Mouse (Mus musculus) midbrain, embryonic 13.5 days (tissue): ENCODE measurements around the gene Lrrc28. TPM values are rescaled to one million over a fixed set of nuclear protein-coding genes. Genes with fewer than 3 reads are reported as not detected.
A peak's percentile ranks its signal among the peaks of the same experiment; 100 is the strongest.

Source experiments
- ATAC-seq: fragments of 200-750 bp; cut with Nextera tagmentation; 2 replicates; pipeline ENCODE4 v1.8.0; 2017; ENCODE audit warnings: mild to moderate bottlenecking, moderate TSS enrichment, moderate library complexity
- H3K27ac ChIP-seq: fragments of 300-500 bp; sonication (generic); 2 replicates; pipeline ENCODE4 v1.5.1; 2015; ENCODE audit warnings: inconsistent platforms, mild to moderate bottlenecking, moderate library complexity
- H3K27me3 ChIP-seq: fragments of 300-500 bp; sonication (generic); 2 replicates; pipeline ENCODE4 v1.6.1; 2015; ENCODE audit warnings: mild to moderate bottlenecking, inconsistent platforms
- H3K36me3 ChIP-seq: fragments of 300-500 bp; sonication (generic); 2 replicates; pipeline ENCODE4 v1.6.1; 2015; ENCODE audit warnings: mild to moderate bottlenecking, inconsistent platforms
- H3K4me1 ChIP-seq: fragments of 300-500 bp; sonication (generic); replicated peaks from 2 replicates; pipeline ENCODE4 v1.6.1; 2015; ENCODE audit warnings: inconsistent platforms
- H3K4me2 ChIP-seq: fragments of 300-500 bp; sonication (generic); replicated peaks from 2 replicates; pipeline ENCODE4 v1.6.1; 2015; ENCODE audit warnings: moderate library complexity, mild to moderate bottlenecking, inconsistent platforms
- H3K4me3 ChIP-seq: fragments of 300-500 bp; sonication (generic); replicated peaks from 2 replicates; pipeline ENCODE4 v1.5.1; 2015; ENCODE audit warnings: mild to moderate bottlenecking, inconsistent platforms
- H3K9ac ChIP-seq: fragments of 300-500 bp; sonication (generic); replicated peaks from 2 replicates; pipeline ENCODE4 v1.6.1; 2015; ENCODE audit warnings: mild to moderate bottlenecking, inconsistent platforms
- H3K9me3 ChIP-seq: fragments of 300-500 bp; sonication (generic); 2 replicates; pipeline ENCODE4 v1.6.1; 2016; ENCODE audit warnings: mild to moderate bottlenecking, inconsistent platforms
- WGBS: fragments of 180-500 bp; shearing (Covaris S2); methylation state at CpG from one replicate; pipeline ENCODE4 v1.1.7; 2015; 5-methylcytosine and 5-hydroxymethylcytosine counted together
- polyA plus RNA-seq: library from polyadenylated mRNA; unstranded; fragments of >200 nt; fragmentation: Nextera tagmentation; extraction: Ambion mirVana; gene quantifications from 2 replicates; pipeline ENCODE4 v1.2.1, GENCODE M21; 2015

Lrrc28 gene
- polyA plus RNA-seq, 1 experiment from 2014 or later, result 34.4 TPM

- no peak overlapping the region for H3K4me3 ChIP-seq
These were observed 145.6 kb downstream of the Lrrc28 start for GRCm38 (mm10) chr7:67499516-67499915.

GRCm38 (mm10) chr7:67493795-67494687 lies 151.0 kb downstream of the Lrrc28 start:
- H3K27ac ChIP-seq, result no peak overlapping the region
- peaks cover 4% of the 10 kb centered on the region; the same call in 1 of the 2 replicates for H3K4me1 ChIP-seq
- H3K36me3 ChIP-seq, result no peaks in the 10 kb centered on the region
- ATAC-seq, result no peak
- no peaks in the 10 kb centered on the region for H3K9me3 ChIP-seq
- H3K4me3 ChIP-seq, result no peak overlapping the region
- no peak overlapping the region for H3K4me2 ChIP-seq
- H3K9ac ChIP-seq, result no peak overlapping the region
- 70% methylated on average over 9 of the region's 9 CpGs for WGBS
- no peaks in the 10 kb centered on the region for H3K27me3 ChIP-seq

More at GRCm38 (mm10) chr7:67499516-67499915, 145.6 kb downstream of the Lrrc28 start:
- no peak for ATAC-seq
- WGBS, result 93% methylated on average over 7 of the region's 7 CpGs
- no peak overlapping the region for H3K9ac ChIP-seq
- H3K4me2 ChIP-seq, result no peak overlapping the region
- H3K36me3 ChIP-seq, result no peaks in the 10 kb centered on the region
- peaks cover 14% of the 10 kb centered on the region for H3K4me1 ChIP-seq
- no peaks in the 10 kb centered on the region for H3K9me3 ChIP-seq
- H3K27me3 ChIP-seq, result no peaks in the 10 kb centered on the region
- no peak overlapping the region for H3K27ac ChIP-seq

- no peak for ATAC-seq
- no peak overlapping the region for H3K4me3 ChIP-seq
- H3K27me3 ChIP-seq, result no peaks in the 10 kb centered on the region
- no peak overlapping the region for H3K9ac ChIP-seq
- WGBS, result 80% methylated on average over 10 of the region's 10 CpGs
- no peak overlapping the region for H3K4me2 ChIP-seq
- no peak overlapping the region for H3K27ac ChIP-seq
- no peaks in the 10 kb centered on the region for H3K4me1 ChIP-seq
- no peaks in the 10 kb centered on the region for H3K9me3 ChIP-seq
- no peaks in the 10 kb centered on the region for H3K36me3 ChIP-seq
These were observed 157.1 kb downstream of the Lrrc28 start for GRCm38 (mm10) chr7:67487889-67488411.

- H3K27ac ChIP-seq, result no peak overlapping the region
- no peaks in the 10 kb centered on the region for H3K36me3 ChIP-seq
- WGBS, result 87% methylated on average over 15 of the region's 15 CpGs
- H3K9ac ChIP-seq, result no peak overlapping the region
- H3K4me3 ChIP-seq, result no peak overlapping the region
- no peak for ATAC-seq
- H3K27me3 ChIP-seq, result no peaks in the 10 kb centered on the region
- no peaks in the 10 kb centered on the region for H3K9me3 ChIP-seq
- no peaks in the 10 kb centered on the region for H3K4me1 ChIP-seq
- H3K4me2 ChIP-seq, result no peak overlapping the region
These were observed 157.9 kb downstream of the Lrrc28 start for GRCm38 (mm10) chr7:67486925-67487760.

- WGBS, result 84% methylated on average over 5 of the region's 5 CpGs
- Histone ChIP-seq H3K9me3 (no peaks in the 10 kb centered on the region), H3K27me3 (no peaks in the 10 kb centered on the region), H3K9ac (no peak overlapping the region), H3K4me2 (no peak overlapping the region), H3K36me3 (no peaks in the 10 kb centered on the region), H3K4me3 (no peak overlapping the region), H3K4me1 (no peaks in the 10 kb centered on the region), H3K27ac (no peak overlapping the region)
- no peak for ATAC-seq
These were observed 158.7 kb downstream of the Lrrc28 start for GRCm38 (mm10) chr7:67486417-67486816.

GRCm38 (mm10) chr7:67483698-67484097 lies 161.4 kb downstream of the Lrrc28 start:
- ATAC-seq, result no peak

GRCm38 (mm10) chr7:67479576-67480413 lies 165.3 kb downstream of the Lrrc28 start:
- Histone ChIP-seq H3K4me1 (peaks cover 14% of the 10 kb centered on the region), H3K27ac (no peak overlapping the region), H3K36me3 (no peaks in the 10 kb centered on the region), H3K27me3 (no peaks in the 10 kb centered on the region), H3K9ac (no peak overlapping the region), H3K4me2 (no peak overlapping the region), H3K9me3 (no peaks in the 10 kb centered on the region), H3K4me3 (no peak overlapping the region)
- 87% methylated on average over 17 of the region's 17 CpGs for WGBS
- ATAC-seq, result no peak

More at GRCm38 (mm10) chr7:67483698-67484097, 161.4 kb downstream of the Lrrc28 start:
- no peaks in the 10 kb centered on the region for H3K9me3 ChIP-seq
- H3K36me3 ChIP-seq, result no peaks in the 10 kb centered on the region
- no peak overlapping the region for H3K4me2 ChIP-seq
- no peak overlapping the region for H3K4me3 ChIP-seq
- WGBS, result 92% methylated on average over 4 of the region's 4 CpGs
- no peak overlapping the region for H3K9ac ChIP-seq
- H3K4me1 ChIP-seq, result 0 out of 2 replicates have a peak, but pooled peaks cover 6% of the 10 kb centered on the region
- H3K27ac ChIP-seq, result no peak overlapping the region
- no peaks in the 10 kb centered on the region for H3K27me3 ChIP-seq

GRCm38 (mm10) chr7:67479168-67479567 lies 165.9 kb downstream of the Lrrc28 start:
- H3K4me2 ChIP-seq, result no peak overlapping the region
- peaks cover 14% of the 10 kb centered on the region for H3K4me1 ChIP-seq
- H3K4me3 ChIP-seq, result no peak overlapping the region
- H3K9ac ChIP-seq, result no peak overlapping the region
- ATAC-seq, result no peak
- H3K9me3 ChIP-seq, result no peaks in the 10 kb centered on the region
- no peaks in the 10 kb centered on the region for H3K27me3 ChIP-seq
- H3K36me3 ChIP-seq, result no peaks in the 10 kb centered on the region
- no peak overlapping the region for H3K27ac ChIP-seq
- 67% methylated on average over 5 of the region's 5 CpGs for WGBS

- 52% methylated on average over 9 of the region's 10 CpGs for WGBS
- H3K4me2 ChIP-seq, result no peak overlapping the region
- ATAC-seq, result peak; percentile 57
These were observed 167.1 kb downstream of the Lrrc28 start for GRCm38 (mm10) chr7:67477996-67478395.

GRCm38 (mm10) chr7:67471295-67471694 lies 173.8 kb downstream of the Lrrc28 start:
- no peak overlapping the region for H3K4me3 ChIP-seq
- no peak overlapping the region for H3K4me2 ChIP-seq
- H3K36me3 ChIP-seq, result no peaks in the 10 kb centered on the region
- peaks cover 5% of the 10 kb centered on the region; the same call in 1 of the 2 replicates for H3K27me3 ChIP-seq
- no peak overlapping the region for H3K27ac ChIP-seq
- ATAC-seq, result no peak
- no peak overlapping the region for H3K9ac ChIP-seq
- no peaks in the 10 kb centered on the region for H3K9me3 ChIP-seq
- WGBS, result 83% methylated on average over 11 of the region's 11 CpGs
- peaks cover 13% of the 10 kb centered on the region for H3K4me1 ChIP-seq

More at GRCm38 (mm10) chr7:67477996-67478395, 167.1 kb downstream of the Lrrc28 start:
- Histone ChIP-seq H3K27me3 (no peaks in the 10 kb centered on the region), H3K36me3 (no peaks in the 10 kb centered on the region), H3K27ac (no peak overlapping the region), H3K4me3 (no peak overlapping the region), H3K9ac (no peak overlapping the region), H3K4me1 (peaks cover 14% of the 10 kb centered on the region), H3K9me3 (no peaks in the 10 kb centered on the region)

- no peaks in the 10 kb centered on the region for H3K36me3 ChIP-seq
- WGBS, result 25% methylated on average over 7 of the region's 7 CpGs
- no peak overlapping the region for H3K4me3 ChIP-seq
- H3K27me3 ChIP-seq, result peaks cover 10% of the 10 kb centered on the region; the same call in 1 of the 2 replicates
- no peak overlapping the region for H3K9ac ChIP-seq
- peaks cover 13% of the 10 kb centered on the region for H3K4me1 ChIP-seq
- no peak overlapping the region for H3K4me2 ChIP-seq
- H3K27ac ChIP-seq, result peak overlapping the region; percentile 59
- peak; percentile 77 for ATAC-seq
- H3K9me3 ChIP-seq, result no peaks in the 10 kb centered on the region
These were observed 176.2 kb downstream of the Lrrc28 start for GRCm38 (mm10) chr7:67468802-67469408.
